Mouse (Mus musculus): ENCODE measurements around the gene Tubgcp2. TPM values are rescaled to one million over a fixed set of nuclear protein-coding genes. Genes with fewer than 3 reads are reported as not detected.
A peak's percentile ranks its signal among the peaks of the same experiment; 100 is the strongest.

Tubgcp2 gene
- polyA plus RNA-seq, 1 experiment = 38.5 TPM

DNA sequence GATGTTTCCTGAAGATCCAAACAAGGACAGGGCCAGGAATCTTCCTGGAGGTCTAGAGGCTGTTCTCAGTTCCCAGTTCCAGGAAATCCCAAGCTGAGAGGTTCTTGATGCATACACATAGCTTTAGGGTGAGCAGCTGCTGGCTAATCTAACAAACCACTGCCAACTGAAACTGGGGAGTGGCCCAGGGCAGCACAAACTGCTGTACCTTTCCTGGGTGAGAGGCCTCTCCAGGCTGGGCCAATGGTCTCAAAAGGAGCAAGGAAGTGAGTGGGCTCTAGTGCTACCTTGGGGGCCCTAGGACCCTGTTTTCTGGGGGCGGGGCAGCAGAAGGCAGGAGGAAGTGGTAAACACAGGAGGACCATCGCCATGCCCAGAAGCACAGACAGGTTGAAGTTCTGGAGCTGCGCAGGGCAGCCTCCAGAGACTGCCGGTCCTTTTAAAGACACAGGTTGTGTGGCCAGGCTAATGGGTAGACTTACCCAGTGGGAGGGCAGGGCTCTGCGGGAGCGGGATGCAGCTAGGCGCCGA lies 45.5 kb downstream of the Tubgcp2 start:
- TF ChIP-seq POLR2A (IDR thresholded peaks at IDR 0.05; ENCODE audit: low read depth, low read length) (no peak), CTCF (IDR thresholded peaks at IDR 0.05; ENCODE audit: borderline replicate concordance, insufficient read depth, low read length) (no peak)
- Histone ChIP-seq H3K27ac (ENCODE audit: insufficient read depth, low read length) (no peak overlapping the region), H3K4me1 (ENCODE audit: control insufficient read depth, insufficient read depth, low read length) (peaks cover 7% of the 10 kb centered on the region), H3K4me3 (ENCODE audit: insufficient read depth, low read length) (no peak overlapping the region)

DNA sequence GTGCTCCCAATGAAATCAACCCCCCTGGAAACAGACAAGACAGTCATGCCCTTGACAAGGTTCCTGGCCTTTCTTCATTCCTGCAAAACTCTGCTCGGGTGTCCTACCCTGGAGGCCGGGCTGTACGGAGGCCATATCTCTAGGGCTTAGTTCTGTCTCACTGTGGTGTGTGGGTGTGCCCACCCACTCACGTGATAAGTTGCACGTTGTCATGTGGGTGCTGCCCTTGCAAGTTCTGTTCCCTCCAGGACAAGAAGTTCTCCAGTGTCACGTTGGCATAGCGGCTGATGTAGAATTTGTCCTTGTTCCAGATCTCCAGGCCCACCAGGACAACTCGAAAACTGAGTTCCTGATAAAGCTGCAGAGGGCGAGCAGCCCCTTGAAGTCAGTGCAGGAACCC lies 48.2 kb downstream of the Tubgcp2 start:
- Histone ChIP-seq H3K27ac (ENCODE audit: insufficient read depth, low read length) (no peak overlapping the region), H3K4me1 (ENCODE audit: control insufficient read depth, insufficient read depth, low read length) (peaks cover 5% of the 10 kb centered on the region), H3K4me3 (ENCODE audit: insufficient read depth, low read length) (no peak overlapping the region)
- TF ChIP-seq POLR2A (IDR thresholded peaks at IDR 0.05; ENCODE audit: low read depth, low read length) (no peak), CTCF (IDR thresholded peaks at IDR 0.05; ENCODE audit: borderline replicate concordance, insufficient read depth, low read length) (no peak)

DNA sequence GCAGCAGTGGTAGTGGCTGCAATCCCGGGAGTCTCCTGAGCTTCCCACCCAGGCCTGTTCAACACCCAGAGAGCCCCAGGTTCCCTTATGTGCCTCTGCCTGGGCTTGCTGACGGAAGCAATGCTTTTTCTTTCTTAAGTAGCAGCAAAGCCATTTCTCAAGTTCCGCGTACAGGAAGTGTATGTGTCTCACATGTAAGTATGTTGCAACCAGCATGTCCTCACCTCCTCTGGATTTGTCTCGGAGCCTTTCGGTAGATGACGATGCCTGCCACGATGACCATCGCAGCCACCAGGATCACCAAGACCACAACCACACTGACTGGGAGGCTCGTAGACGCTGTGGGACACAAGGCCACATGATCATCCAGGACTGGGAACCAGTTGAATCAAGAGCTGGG lies 52.0 kb downstream of the Tubgcp2 start:
- no peaks in the 10 kb centered on the region for H3K4me1 ChIP-seq (ENCODE audit: control insufficient read depth, insufficient read depth, low read length)
- no peak overlapping the region for H3K27ac ChIP-seq (ENCODE audit: insufficient read depth, low read length)
- no peak overlapping the region for H3K4me3 ChIP-seq (ENCODE audit: insufficient read depth, low read length)
- TF ChIP-seq POLR2A (IDR thresholded peaks at IDR 0.05; ENCODE audit: low read depth, low read length) (no peak), CTCF (IDR thresholded peaks at IDR 0.05; ENCODE audit: borderline replicate concordance, insufficient read depth, low read length) (no peak)

DNA sequence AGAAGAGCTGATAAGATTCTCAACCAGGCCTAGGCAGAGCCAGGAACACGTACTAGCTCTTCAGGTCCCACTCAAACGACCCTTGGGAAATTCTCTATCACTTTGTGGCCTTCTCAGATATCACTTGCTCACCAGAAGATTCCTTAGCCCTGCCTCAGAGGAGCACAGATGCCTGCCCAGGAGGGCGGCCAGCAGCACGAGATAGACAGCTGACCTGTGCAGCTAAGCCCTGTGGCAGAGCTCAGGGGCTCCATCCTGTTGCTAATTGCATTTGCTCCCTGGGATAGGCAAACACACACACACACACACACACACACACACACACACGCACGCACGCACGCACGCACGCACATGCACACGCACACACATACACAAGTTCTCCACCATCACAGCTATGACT lies 54.4 kb downstream of the Tubgcp2 start:
- Histone ChIP-seq H3K4me3 (ENCODE audit: insufficient read depth, low read length) (no peak overlapping the region), H3K4me1 (ENCODE audit: control insufficient read depth, insufficient read depth, low read length) (no peaks in the 10 kb centered on the region; the same call in 1 of the 2 replicates), H3K27ac (ENCODE audit: insufficient read depth, low read length) (no peak overlapping the region)
- no peak for TF ChIP-seq CTCF (IDR thresholded peaks at IDR 0.05; ENCODE audit: borderline replicate concordance, insufficient read depth, low read length)
- no peak for TF ChIP-seq POLR2A (IDR thresholded peaks at IDR 0.05; ENCODE audit: low read depth, low read length)

DNA sequence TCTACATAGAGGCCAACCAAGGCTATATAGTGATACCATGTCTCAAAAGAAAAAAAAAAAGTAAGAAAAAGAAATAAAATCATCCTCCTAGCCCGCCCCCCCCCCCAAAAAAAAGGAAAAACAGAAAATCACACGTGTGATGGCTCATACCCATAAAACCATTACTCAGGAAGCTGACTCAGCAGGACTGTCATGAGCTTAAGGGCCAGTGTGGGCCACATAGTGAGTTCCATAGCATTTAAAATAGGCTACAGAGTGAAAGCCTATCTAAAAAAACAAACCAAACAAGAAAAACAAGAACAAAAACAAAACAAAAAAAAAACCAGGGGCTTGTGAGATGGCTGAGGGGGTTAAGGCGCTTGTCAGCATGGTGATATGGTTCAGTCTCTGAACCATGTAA lies 55.7 kb downstream of the Tubgcp2 start:
- TF ChIP-seq CTCF (IDR thresholded peaks at IDR 0.05; ENCODE audit: borderline replicate concordance, insufficient read depth, low read length) (no peak), POLR2A (IDR thresholded peaks at IDR 0.05; ENCODE audit: low read depth, low read length) (no peak)
- H3K4me3 ChIP-seq (ENCODE audit: insufficient read depth, low read length) = no peak overlapping the region

DNA sequence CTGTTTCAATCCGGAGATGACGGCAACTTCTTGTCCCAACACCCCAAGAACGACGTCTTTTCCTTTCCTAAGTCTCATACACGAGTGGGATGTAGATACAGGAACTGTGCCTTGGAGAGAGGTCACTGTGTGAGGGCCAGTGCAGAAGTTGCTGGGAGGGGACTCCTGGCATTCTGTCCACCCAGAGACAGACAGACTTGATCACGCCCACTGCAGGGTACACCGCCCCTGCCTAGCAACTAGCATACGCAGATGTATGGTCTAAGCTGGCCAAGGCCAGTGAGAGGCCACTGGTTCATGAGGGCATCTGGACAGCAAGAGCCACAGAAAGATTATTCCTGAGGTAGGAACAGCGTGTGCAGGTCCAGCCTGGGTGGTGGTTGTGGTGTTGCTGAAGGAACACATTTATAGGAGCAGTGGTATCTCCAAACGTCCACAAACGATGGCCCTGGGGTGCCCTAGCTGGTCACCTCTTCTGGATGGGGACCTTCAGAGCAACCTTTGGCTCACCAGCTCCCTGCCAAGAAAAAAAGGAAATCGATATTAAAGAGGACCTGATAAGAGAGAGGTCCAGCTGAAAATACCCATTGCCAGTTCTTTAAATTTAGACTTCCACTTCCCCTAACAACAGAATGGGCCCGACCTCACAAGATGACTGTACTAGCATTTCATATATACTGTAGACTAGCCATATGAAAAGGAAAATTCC lies 57.3 kb downstream of the Tubgcp2 start:
- Histone ChIP-seq H3K27ac (ENCODE audit: insufficient read depth, low read length) (no peak overlapping the region), H3K4me1 (ENCODE audit: control insufficient read depth, insufficient read depth, low read length) (no peaks in the 10 kb centered on the region; the same call in 1 of the 2 replicates), H3K4me3 (ENCODE audit: insufficient read depth, low read length) (no peak overlapping the region)
- TF ChIP-seq POLR2A (IDR thresholded peaks at IDR 0.05; ENCODE audit: low read depth, low read length) (no peak), CTCF (IDR thresholded peaks at IDR 0.05; ENCODE audit: borderline replicate concordance, insufficient read depth, low read length) (no peak)

More for the DNA sequence above, 55.7 kb downstream of the Tubgcp2 start:
- H3K27ac ChIP-seq (ENCODE audit: insufficient read depth, low read length) = no peak overlapping the region
- H3K4me1 ChIP-seq (ENCODE audit: control insufficient read depth, insufficient read depth, low read length) = no peaks in the 10 kb centered on the region; the same call in 1 of the 2 replicates

DNA sequence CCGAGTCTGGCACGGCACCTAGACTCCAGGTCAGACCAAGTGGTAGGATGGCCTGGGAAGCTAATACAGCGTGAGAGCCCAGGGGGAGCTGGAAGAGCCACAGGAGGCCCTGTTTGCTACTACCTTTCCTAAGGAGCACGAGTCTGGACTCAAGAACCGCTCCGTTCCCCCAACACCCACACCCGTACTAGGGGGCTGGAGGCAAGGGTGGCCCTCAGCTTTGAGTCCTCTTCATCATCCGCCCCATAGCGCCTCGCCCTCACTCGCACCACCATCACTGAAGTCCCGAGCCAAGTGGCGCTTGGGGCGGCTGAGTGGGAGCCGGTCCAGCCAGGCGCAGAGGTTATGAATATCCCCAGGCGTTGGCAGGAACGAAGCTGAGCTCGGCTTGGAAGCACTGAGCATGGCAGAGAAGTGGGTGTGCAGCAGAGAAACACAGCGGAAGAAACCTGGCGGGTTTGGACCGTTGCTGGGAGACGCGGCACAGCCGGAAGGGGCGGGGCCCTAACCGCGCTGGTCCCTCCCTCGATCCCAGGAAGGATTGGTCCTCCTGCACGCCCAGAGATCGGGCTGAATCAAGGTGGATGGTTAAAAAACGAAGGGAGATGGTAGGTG lies 58.1 kb downstream of the Tubgcp2 start, which contains the start of gene 6430531B16Rik:
Gene 6430531B16Rik, minus strand, starts transcription at position 478 of the 615 bp plus-strand sequence.
- H3K4me1 ChIP-seq (ENCODE audit: control insufficient read depth, insufficient read depth, low read length) = no peaks in the 10 kb centered on the region; the same call in 1 of the 2 replicates
- no peak within 1 kb of the TSS for H3K27ac ChIP-seq (ENCODE audit: insufficient read depth, low read length)
- peak within 1 kb of the TSS; percentile 42 for H3K4me3 ChIP-seq (ENCODE audit: insufficient read depth, low read length)
- TF ChIP-seq CTCF (IDR thresholded peaks at IDR 0.05; ENCODE audit: borderline replicate concordance, insufficient read depth, low read length) = no peak
- 0 out of 2 replicates have a peak, but pooled peaks have one; percentile 50 for TF ChIP-seq POLR2A (IDR thresholded peaks at IDR 0.05; ENCODE audit: low read depth, low read length)

DNA sequence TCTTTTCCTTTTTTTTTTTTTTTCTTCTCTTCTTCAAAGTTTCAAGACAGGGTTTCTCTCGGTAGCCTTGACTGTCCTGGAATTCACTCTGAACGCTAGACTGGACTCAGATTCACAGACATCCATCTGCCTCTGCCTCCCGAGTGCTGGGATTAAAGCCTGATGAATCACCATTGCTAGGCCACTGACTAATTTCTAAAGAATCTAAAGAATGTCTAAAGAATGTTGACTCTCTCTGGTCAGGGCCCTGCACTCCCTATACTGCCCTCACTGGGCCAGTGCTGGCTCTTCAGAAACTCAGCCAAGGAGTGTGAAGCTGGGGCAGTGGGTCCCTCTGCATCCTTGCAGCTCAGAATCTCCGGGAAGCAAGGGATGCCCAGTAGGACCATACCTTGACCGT lies 61.0 kb downstream of the Tubgcp2 start:
- Histone ChIP-seq H3K4me3 (ENCODE audit: insufficient read depth, low read length) (no peak overlapping the region), H3K4me1 (ENCODE audit: control insufficient read depth, insufficient read depth, low read length) (peaks cover 11% of the 10 kb centered on the region), H3K27ac (ENCODE audit: insufficient read depth, low read length) (no peak overlapping the region)
- TF ChIP-seq CTCF (IDR thresholded peaks at IDR 0.05; ENCODE audit: borderline replicate concordance, insufficient read depth, low read length) (no peak), POLR2A (IDR thresholded peaks at IDR 0.05; ENCODE audit: low read depth, low read length) (no peak)

DNA sequence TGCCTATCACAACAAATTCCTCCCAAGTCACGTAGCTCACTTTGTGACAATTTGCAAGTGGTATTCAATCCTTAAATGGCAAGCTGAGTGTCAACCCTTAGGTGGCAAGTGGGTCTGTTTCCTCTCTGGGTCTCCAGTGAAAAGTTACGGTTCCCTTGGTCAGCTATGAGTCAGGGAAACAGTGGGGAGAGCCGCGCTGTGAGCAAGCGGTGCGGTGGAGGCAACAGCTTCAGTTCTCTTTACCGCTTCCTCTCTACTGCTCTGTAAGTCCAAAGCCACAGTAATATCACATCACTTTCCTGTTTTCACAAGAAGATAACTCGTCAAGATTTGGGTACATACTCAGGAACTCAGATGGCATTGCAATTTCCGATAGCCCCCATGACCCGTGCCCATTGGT lies 62.2 kb downstream of the Tubgcp2 start:
- Histone ChIP-seq H3K4me3 (ENCODE audit: insufficient read depth, low read length) (no peak overlapping the region), H3K27ac (ENCODE audit: insufficient read depth, low read length) (no peak overlapping the region), H3K4me1 (ENCODE audit: control insufficient read depth, insufficient read depth, low read length) (peaks cover 11% of the 10 kb centered on the region)
- TF ChIP-seq POLR2A (IDR thresholded peaks at IDR 0.05; ENCODE audit: low read depth, low read length) (no peak), CTCF (IDR thresholded peaks at IDR 0.05; ENCODE audit: borderline replicate concordance, insufficient read depth, low read length) (no peak)

DNA sequence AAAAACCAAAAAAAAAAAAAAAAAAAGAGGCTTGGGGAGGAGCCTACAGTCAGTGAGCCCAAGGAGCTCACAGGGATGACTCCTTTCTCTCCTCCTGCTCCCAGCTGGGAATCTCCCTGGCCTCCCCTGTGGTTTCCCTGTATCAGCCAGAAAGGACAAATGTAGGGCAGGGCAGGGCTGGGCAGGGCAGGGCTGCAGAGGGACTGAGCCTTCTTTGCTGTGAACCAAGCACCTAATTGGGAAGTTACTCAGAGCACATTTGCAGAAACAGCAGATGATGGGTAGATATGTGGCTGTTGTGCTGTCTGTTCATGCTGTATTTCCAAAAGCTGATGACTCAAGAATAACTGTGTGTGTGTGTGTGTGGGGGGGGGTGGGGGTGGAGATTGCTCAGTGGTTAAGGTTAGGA lies 63.5 kb downstream of the Tubgcp2 start:
- TF ChIP-seq CTCF (IDR thresholded peaks at IDR 0.05; ENCODE audit: borderline replicate concordance, insufficient read depth, low read length) = no peak
- no peak for TF ChIP-seq POLR2A (IDR thresholded peaks at IDR 0.05; ENCODE audit: low read depth, low read length)
- Histone ChIP-seq H3K4me1 (ENCODE audit: control insufficient read depth, insufficient read depth, low read length) (peaks cover 11% of the 10 kb centered on the region), H3K27ac (ENCODE audit: insufficient read depth, low read length) (peak overlapping the region; percentile 27), H3K4me3 (ENCODE audit: insufficient read depth, low read length) (no peak overlapping the region)
